Mouse (Mus musculus) brain, embryonic 14.5 days (tissue): ENCODE data around the gene Urah.

Source experiments
- CTCF ChIP-seq: fragments of 200-500 bp; IDR thresholded peaks from 2 replicates; pipeline ENCODE4 v1.5.1; 2012; ENCODE audit warnings: inconsistent platforms, mild to moderate bottlenecking, moderate library complexity, borderline replicate concordance; ENCODE audit not compliant: insufficient read depth, insufficient read length; ENCODE audit errors: extremely low read depth
- POLR2A ChIP-seq: fragments of 200-500 bp; IDR thresholded peaks from 2 replicates; pipeline ENCODE4 v1.6.1; 2012; ENCODE audit warnings: mild to moderate bottlenecking, inconsistent platforms, borderline replicate concordance; ENCODE audit not compliant: poor library complexity, insufficient read depth, insufficient read length, severe bottlenecking; ENCODE audit errors: extremely low read depth

DNA sequence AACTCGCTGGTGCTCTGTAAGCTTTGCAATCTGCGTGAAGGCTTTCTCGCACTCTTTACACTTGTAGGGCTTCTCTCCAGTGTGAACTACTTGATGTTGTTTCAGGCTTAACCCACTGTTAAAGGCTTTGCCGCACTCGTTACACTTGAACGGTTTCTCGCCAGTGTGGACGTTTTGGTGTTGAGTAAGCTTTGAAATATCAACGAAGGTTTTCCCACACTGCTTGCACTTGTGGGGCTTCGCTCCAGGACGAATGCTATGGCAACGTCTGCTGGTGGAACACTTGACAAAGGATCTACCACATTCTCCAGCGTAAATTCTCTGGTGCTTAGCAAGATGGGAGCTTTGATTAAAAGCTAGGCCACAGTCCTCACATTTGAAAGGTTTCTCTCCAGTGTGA is 23.1 kb upstream of the Urah start:
- no peak for TF ChIP-seq CTCF
- no peak for TF ChIP-seq POLR2A
